23 mouse cellular contexts compared by ENCODE assay signal in genomic region chr17:68490065-68490691, GRCm38 (mm10).
DNase-seq lines count a peak whose midpoint lies in the region; ATAC-seq lines count a peak whose summit lies in the region.
"Had no signal": no experiment of that assay in that cellular context is flagged by ENCODE, and none has a peak within 500 bp of the region (broad histone marks: within the 10 kb centered on the region; RNA-seq: fewer than 3 reads in every experiment).

No protein-coding gene starts in this region.

- no peaks in the 10 kb centered on the region for H3K4me1 ChIP-seq in forebrain, embryonic 13.5 days
- H3K4me1 ChIP-seq in forebrain, embryonic 10.5 days: no peaks in the 10 kb centered on the region
- H3K4me1 ChIP-seq in kidney, embryonic 14.5 days (ENCODE audit: control insufficient read depth, insufficient read depth, low read length): no peaks in the 10 kb centered on the region
- H3K4me1 ChIP-seq in neural tube, embryonic 11.5 days (ENCODE audit: control insufficient read depth, insufficient read depth, low read length): no peaks in the 10 kb centered on the region
- H3K4me1 ChIP-seq in midbrain, embryonic 16.5 days (ENCODE audit: control insufficient read depth, insufficient read depth, low read length): no peaks in the 10 kb centered on the region
- H3K4me1 ChIP-seq: embryonic facial prominence, embryonic 13.5 days; intestine, embryonic 15.5 days; limb, embryonic 12.5 days; liver, embryonic 12.5 days; lung, embryonic 15.5 days had no signal

- no peaks in the 10 kb centered on the region for H3K27me3 ChIP-seq in forebrain, embryonic 13.5 days
- H3K27me3 ChIP-seq in forebrain, embryonic 10.5 days (ENCODE audit: poor library complexity, severe bottlenecking): no peaks in the 10 kb centered on the region
- no peaks in the 10 kb centered on the region for H3K27me3 ChIP-seq in kidney, embryonic 14.5 days (ENCODE audit: control insufficient read depth, insufficient read depth, low read length)
- H3K27me3 ChIP-seq in neural tube, embryonic 11.5 days (ENCODE audit: control insufficient read depth, insufficient read depth, low read length): no peaks in the 10 kb centered on the region
- H3K27me3 ChIP-seq in midbrain, embryonic 16.5 days (ENCODE audit: control insufficient read depth, insufficient read depth, low read depth, low read length): no peaks in the 10 kb centered on the region
- H3K27me3 ChIP-seq: embryonic facial prominence, embryonic 13.5 days; intestine, embryonic 15.5 days; limb, embryonic 12.5 days; liver, embryonic 12.5 days; lung, embryonic 15.5 days had no signal

- DNase-seq in forebrain, embryonic 10.5 days (ENCODE audit: extremely low spot score, low spot score): no peak
- DNase-seq in kidney, postnatal 10 days: peak; percentile 21
- DNase-seq in neural tube, embryonic 11.5 days (ENCODE audit: low spot score): no peak
- no peak for DNase-seq in neural tube, embryonic 10.5 days (ENCODE audit: extremely low spot score, low spot score)
- DNase-seq in right cerebral cortex, postnatal 36 days (ENCODE audit: low spot score in 2 of 2): no peak
- DNase-seq: adrenal gland, postnatal 10 days; cerebellum, adult 9-11 months; gastrocnemius, postnatal 25 days; heart, adult 2 months; heart, postnatal 36 days; lung, postnatal 4 days; right cerebral cortex, adult 18-20 months; thymus, postnatal 4 days had no signal

- no peak overlapping the region for H3K27ac ChIP-seq in forebrain, embryonic 13.5 days
- no peak overlapping the region for H3K27ac ChIP-seq in forebrain, embryonic 10.5 days
- H3K27ac ChIP-seq in kidney, embryonic 14.5 days (ENCODE audit: low read depth, low read length): no peak overlapping the region
- no peak overlapping the region for H3K27ac ChIP-seq in neural tube, embryonic 11.5 days (ENCODE audit: low read depth, low read length)
- H3K27ac ChIP-seq in midbrain, embryonic 16.5 days (ENCODE audit: low read length): no peak overlapping the region
- H3K27ac ChIP-seq: embryonic facial prominence, embryonic 13.5 days; heart, adult 2 months; intestine, embryonic 15.5 days; limb, embryonic 12.5 days; liver, embryonic 12.5 days; lung, embryonic 15.5 days had no signal

- no peaks in the 10 kb centered on the region for H3K9me3 ChIP-seq in forebrain, embryonic 13.5 days (replicated peaks)
- no peaks in the 10 kb centered on the region for H3K9me3 ChIP-seq in forebrain, embryonic 10.5 days
- no peaks in the 10 kb centered on the region for H3K9me3 ChIP-seq in kidney, embryonic 14.5 days (ENCODE audit: control insufficient read depth, low read length)
- H3K9me3 ChIP-seq in neural tube, embryonic 11.5 days (ENCODE audit: control insufficient read depth, low read length): no peaks in the 10 kb centered on the region
- H3K9me3 ChIP-seq in midbrain, embryonic 16.5 days (replicated peaks; ENCODE audit: control insufficient read depth, low read length, poor library complexity, severe bottlenecking): no peaks in the 10 kb centered on the region
- H3K9me3 ChIP-seq: embryonic facial prominence, embryonic 13.5 days; intestine, embryonic 15.5 days; limb, embryonic 12.5 days; liver, embryonic 12.5 days; lung, embryonic 15.5 days had no signal

- ATAC-seq in forebrain, embryonic 13.5 days: peak; percentile 71
- ATAC-seq in kidney, embryonic 14.5 days (ENCODE audit: low FRiP score, low TSS enrichment): no peak
- ATAC-seq in neural tube, embryonic 11.5 days (ENCODE audit: insufficient read depth, low FRiP score, low TSS enrichment): 0 out of 2 replicates have a peak, but pooled peaks have one; percentile 23
- peak; percentile 60; the same call in 1 of the 2 replicates for ATAC-seq in midbrain, embryonic 16.5 days
- ATAC-seq: activated CD4-positive, CD25-positive, alpha-beta regulatory T cell, adult 4 months; CD4-positive, CD25-positive, alpha-beta regulatory T cell, adult 4 months; intestine, embryonic 15.5 days; liver, embryonic 12.5 days had no signal

- 28% methylated on average over 4 of the region's 4 CpGs for WGBS in forebrain, embryonic 13.5 days
- WGBS in forebrain, embryonic 10.5 days: 83% methylated on average over 4 of the region's 4 CpGs
- WGBS in kidney, embryonic 14.5 days: 67% methylated on average over 4 of the region's 4 CpGs
- 77% methylated on average over 4 of the region's 4 CpGs for WGBS in neural tube, embryonic 11.5 days
- WGBS in midbrain, embryonic 16.5 days: 18% methylated on average over 4 of the region's 4 CpGs

- no peaks in the 10 kb centered on the region for H3K36me3 ChIP-seq in forebrain, embryonic 13.5 days (ENCODE audit: poor library complexity, severe bottlenecking)
- H3K36me3 ChIP-seq in forebrain, embryonic 10.5 days (replicated peaks): no peaks in the 10 kb centered on the region
- no peaks in the 10 kb centered on the region for H3K36me3 ChIP-seq in kidney, embryonic 14.5 days (ENCODE audit: control insufficient read depth, insufficient read depth, low read length)
- H3K36me3 ChIP-seq in neural tube, embryonic 11.5 days (ENCODE audit: control insufficient read depth, insufficient read depth, low read length): no peaks in the 10 kb centered on the region
- H3K36me3 ChIP-seq in midbrain, embryonic 16.5 days (ENCODE audit: control insufficient read depth, insufficient read depth, low read length): no peaks in the 10 kb centered on the region
- H3K36me3 ChIP-seq: embryonic facial prominence, embryonic 13.5 days; intestine, embryonic 15.5 days; limb, embryonic 12.5 days; liver, embryonic 12.5 days; lung, embryonic 15.5 days had no signal

- no peak overlapping the region for H3K4me2 ChIP-seq in forebrain, embryonic 13.5 days
- no peak overlapping the region for H3K4me2 ChIP-seq in kidney, embryonic 14.5 days (replicated peaks; ENCODE audit: low read depth, low read length)
- H3K4me2 ChIP-seq in neural tube, embryonic 11.5 days (ENCODE audit: low read depth): no peak overlapping the region
- H3K4me2 ChIP-seq in midbrain, embryonic 16.5 days (ENCODE audit: low read length): no peak overlapping the region
- H3K4me2 ChIP-seq: embryonic facial prominence, embryonic 13.5 days; intestine, embryonic 15.5 days; limb, embryonic 12.5 days; liver, embryonic 12.5 days; lung, embryonic 15.5 days had no signal

- no peak overlapping the region for H3K4me3 ChIP-seq in forebrain, embryonic 13.5 days
- H3K4me3 ChIP-seq in forebrain, embryonic 10.5 days: no peak overlapping the region
- no peak overlapping the region for H3K4me3 ChIP-seq in kidney, embryonic 14.5 days (ENCODE audit: low read length)
- H3K4me3 ChIP-seq in neural tube, embryonic 11.5 days (ENCODE audit: low read depth, low read length): no peak overlapping the region
- no peak overlapping the region for H3K4me3 ChIP-seq in midbrain, embryonic 16.5 days (ENCODE audit: low read depth, low read length)
- H3K4me3 ChIP-seq: embryonic facial prominence, embryonic 13.5 days; heart, adult 2 months; intestine, embryonic 15.5 days; limb, embryonic 12.5 days; liver, embryonic 12.5 days; lung, embryonic 15.5 days had no signal

- no peak overlapping the region for H3K9ac ChIP-seq in forebrain, embryonic 13.5 days
- H3K9ac ChIP-seq in kidney, embryonic 14.5 days (ENCODE audit: low read depth, low read length): no peak overlapping the region
- no peak overlapping the region for H3K9ac ChIP-seq in neural tube, embryonic 11.5 days (ENCODE audit: low read length)
- H3K9ac ChIP-seq in midbrain, embryonic 16.5 days (ENCODE audit: low read depth, low read length): no peak overlapping the region
- H3K9ac ChIP-seq: embryonic facial prominence, embryonic 13.5 days; intestine, embryonic 15.5 days; limb, embryonic 12.5 days; liver, embryonic 12.5 days; lung, embryonic 15.5 days had no signal
